Mouse (Mus musculus) spleen, adult 2 months (tissue): ENCODE data around the gene Pim2.

Experiments
- CTCF ChIP-seq: fragments of 200-500 bp; IDR thresholded peaks from 2 replicates; pipeline ENCODE4 v1.5.1; 2011; ENCODE audit warnings: mild to moderate bottlenecking, inconsistent platforms; ENCODE audit not compliant: insufficient read depth, insufficient read length, insufficient replicate concordance; ENCODE audit errors: extremely low read depth
- POLR2A ChIP-seq: fragments of 200-500 bp; IDR thresholded peaks from 2 replicates; pipeline ENCODE4 v1.6.1; 2011; ENCODE audit warnings: low read depth, low read length, inconsistent platforms

DNA sequence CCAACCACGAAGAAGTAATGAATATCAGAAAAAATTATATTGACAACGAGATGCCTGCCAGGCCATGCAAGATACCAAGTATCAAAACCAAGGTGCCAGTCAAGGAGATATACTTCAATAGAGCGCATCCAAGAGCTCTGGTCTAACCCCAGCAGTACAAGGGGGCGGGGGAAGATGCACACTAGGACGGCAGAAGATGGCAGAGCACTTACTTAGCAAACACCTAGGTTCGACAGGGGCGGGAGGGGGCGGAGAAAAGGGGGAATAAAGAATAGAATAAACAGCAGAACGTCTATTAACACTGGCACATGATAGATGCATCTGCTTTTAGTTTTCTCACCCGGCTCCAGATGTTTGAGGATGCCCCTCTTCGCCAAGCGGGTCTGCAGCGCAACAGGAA, 20.1 kb downstream of the Pim2 start:
- TF ChIP-seq CTCF (no peak), POLR2A (no peak)
